Mouse (Mus musculus) induced T-regulatory cell, adult 2 months (primary cell): ENCODE results near the gene Nlrc3.
"Not testable (repeated sequence)": the region's sequence is repeated elsewhere in the genome, so short reads cannot be mapped to it uniquely, and the experiment has no call there.

Experiments used
- DNase-seq: peaks from one replicate; pipeline ENCODE4 v3.0.0-alpha.2; 2012; ENCODE audit warnings: low read depth

Nlrc3 gene

GRCm38 (mm10) chr16:3976251-3976671, at the start of gene Nlrc3:
Gene Nlrc3, minus strand, starts transcription at chr16:3976632.
- DNase-seq, result peak; percentile 77

GRCm38 (mm10) chr16:4022719-4023118, 46.3 kb upstream of the Nlrc3 start:
- DNase-seq, result no peak

GRCm38 (mm10) chr16:4021241-4021640, 44.8 kb upstream of the Nlrc3 start:
- DNase-seq, result no peak

- DNase-seq, result not testable (repeated sequence)
These were observed 41.0 kb upstream of the Nlrc3 start for GRCm38 (mm10) chr16:4017466-4017865.

- DNase-seq, result not testable (repeated sequence)
These were observed 40.4 kb upstream of the Nlrc3 start for GRCm38 (mm10) chr16:4016786-4017185.

GRCm38 (mm10) chr16:4014040-4014668, 37.7 kb upstream of the Nlrc3 start:
- DNase-seq, result no peak

GRCm38 (mm10) chr16:4012882-4013570, 36.6 kb upstream of the Nlrc3 start:
- DNase-seq, result no peak

GRCm38 (mm10) chr16:4003489-4004398, 27.3 kb upstream of the Nlrc3 start, which contains the start of gene Slx4:
Gene Slx4, minus strand, starts transcription at chr16:4003770.
- DNase-seq, result peak; percentile 99

- DNase-seq, result no peak
These were observed 12.0 kb upstream of the Nlrc3 start for GRCm38 (mm10) chr16:3988410-3988809.

GRCm38 (mm10) chr16:3983146-3983700, 6.8 kb upstream of the Nlrc3 start:
- DNase-seq, result no peak

- peak; percentile 22 for DNase-seq
These were observed 5.7 kb upstream of the Nlrc3 start for GRCm38 (mm10) chr16:3982173-3982572.

GRCm38 (mm10) chr16:3976712-3977111, 280 bp upstream of the Nlrc3 start:
- no peak for DNase-seq

- DNase-seq, result peak; percentile 51
These were observed 774 bp downstream of the Nlrc3 start for GRCm38 (mm10) chr16:3975658-3976057.

GRCm38 (mm10) chr16:3974456-3974855, 2.0 kb downstream of the Nlrc3 start:
- DNase-seq, result not testable (repeated sequence)

- no peak for DNase-seq
These were observed 10.9 kb downstream of the Nlrc3 start for GRCm38 (mm10) chr16:3965534-3965933.

GRCm38 (mm10) chr16:3964990-3965389, 11.4 kb downstream of the Nlrc3 start:
- no peak for DNase-seq

- no peak for DNase-seq
These were observed 17.2 kb downstream of the Nlrc3 start for GRCm38 (mm10) chr16:3959261-3959660.

GRCm38 (mm10) chr16:3956369-3956768, 20.1 kb downstream of the Nlrc3 start:
- DNase-seq, result no peak

GRCm38 (mm10) chr16:3951141-3951540, 25.3 kb downstream of the Nlrc3 start:
- no peak for DNase-seq

- DNase-seq, result peak; percentile 45
These were observed 41.7 kb downstream of the Nlrc3 start for GRCm38 (mm10) chr16:3934701-3935100.

GRCm38 (mm10) chr16:3934091-3934490, 42.3 kb downstream of the Nlrc3 start:
- DNase-seq, result peak; percentile 35

GRCm38 (mm10) chr16:3933536-3933935, 42.9 kb downstream of the Nlrc3 start:
- no peak for DNase-seq
